Mouse (Mus musculus) midbrain, postnatal 0 days (tissue): ENCODE measurements around the gene Adam12. TPM values are rescaled to one million over a fixed set of nuclear protein-coding genes. Genes with fewer than 3 reads are reported as not detected.

Source experiments
- ATAC-seq: fragments of 200-750 bp; cut with Nextera tagmentation; 2 replicates; pipeline ENCODE4 v1.8.0; 2017; ENCODE audit warnings: moderate number of reproducible peaks, mild to moderate bottlenecking, moderate TSS enrichment, moderate library complexity; ENCODE audit not compliant: low FRiP score
- DNase-seq: peaks from one replicate; pipeline ENCODE4 v3.0.0-alpha.2; 2015; ENCODE audit warnings: low spot score
- H3K27ac ChIP-seq: fragments of 300-500 bp; sonication (generic); 2 replicates; pipeline ENCODE4 v1.5.1; 2014; ENCODE audit warnings: low read depth, mild to moderate bottlenecking, low read length, mixed read lengths
- H3K27me3 ChIP-seq: fragments of 300-500 bp; sonication (generic); 2 replicates; pipeline ENCODE4 v1.6.1; 2014; ENCODE audit warnings: low read length, control low read depth, mixed read lengths; ENCODE audit not compliant: insufficient read depth
- H3K36me3 ChIP-seq: fragments of 300-500 bp; sonication (generic); 2 replicates; pipeline ENCODE4 v1.6.1; 2014; ENCODE audit warnings: low read length, control low read depth, mixed read lengths; ENCODE audit not compliant: insufficient read depth
- H3K4me1 ChIP-seq: fragments of 300-500 bp; sonication (generic); 2 replicates; pipeline ENCODE4 v1.6.1; 2014; ENCODE audit warnings: mild to moderate bottlenecking, control low read depth, antibody characterized with exemption, low read length, mixed read lengths; ENCODE audit not compliant: insufficient read depth
- H3K4me2 ChIP-seq: fragments of 300-500 bp; sonication (generic); 2 replicates; pipeline ENCODE4 v1.6.1; 2014; ENCODE audit warnings: low read depth, mild to moderate bottlenecking, low read length, mixed read lengths; ENCODE audit not compliant: poor library complexity, severe bottlenecking
- H3K4me3 ChIP-seq: fragments of 300-500 bp; sonication (generic); 2 replicates; pipeline ENCODE4 v1.5.1; 2014; ENCODE audit warnings: low read depth, mild to moderate bottlenecking, low read length, moderate library complexity
- H3K9ac ChIP-seq: fragments of 300-500 bp; sonication (generic); replicated peaks from 2 replicates; pipeline ENCODE4 v1.6.1; 2014; ENCODE audit warnings: mild to moderate bottlenecking, low read length, moderate library complexity, mixed read lengths; ENCODE audit not compliant: poor library complexity, severe bottlenecking
- H3K9me3 ChIP-seq: fragments of 300-500 bp; sonication (generic); 2 replicates; pipeline ENCODE4 v1.6.1; 2016; ENCODE audit warnings: low read length, control low read depth
- CTCF ChIP-seq: IDR thresholded peaks from 2 replicates; pipeline ENCODE4 v1.5.1; 2016; ENCODE audit warnings: antibody characterized with exemption, mild to moderate bottlenecking
- WGBS: fragments of 180-500 bp; shearing (Covaris S2); extraction: QIAGEN DNeasy Blood & Tissue Kit; methylation state at CpG from one replicate; pipeline ENCODE4 v1.1.7; 2014; 5-methylcytosine and 5-hydroxymethylcytosine counted together
- polyA plus RNA-seq: library from polyadenylated mRNA; unstranded; fragments of >200 nt; fragmentation: Nextera tagmentation; extraction: Ambion mirVana; gene quantifications from 2 replicates; pipeline ENCODE4 v1.2.1, GENCODE M21; 2015
- total RNA-seq: library from RNA; depleted of rRNA; stranded (reverse); fragments of >200 nt; gene quantifications from 2 replicates; pipeline ENCODE4 v1.2.3, GENCODE M21; 2014

Adam12 gene
- total and polyA plus RNA-seq, 2 experiments from 2014 or later: 3.5 to 12.8 TPM

DNA sequence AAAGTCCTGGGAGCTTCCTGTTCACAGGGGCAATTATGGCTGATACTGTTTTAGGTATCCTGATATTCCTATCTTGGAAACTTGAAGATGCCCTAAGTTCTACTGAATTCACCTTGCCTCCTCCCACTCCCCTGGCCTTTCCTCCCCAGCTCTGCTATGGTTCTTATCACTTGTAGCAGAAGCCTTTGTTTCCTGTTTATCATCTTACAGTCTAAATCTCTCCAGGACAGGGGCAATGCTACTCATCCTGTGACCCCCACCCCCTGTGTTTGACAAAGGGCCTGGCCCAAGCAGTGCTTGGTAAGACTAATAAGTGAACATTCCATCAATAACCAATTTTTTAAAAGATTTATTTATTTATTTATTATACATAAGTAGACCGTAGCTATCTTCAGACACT lies 8.6 kb upstream of the Adam12 start:
- Histone ChIP-seq H3K4me3 (no peak overlapping the region), H3K27ac (no peak overlapping the region), H3K9ac (no peak overlapping the region), H3K4me2 (no peak overlapping the region), H3K4me1 (no peaks in the 10 kb centered on the region), H3K9me3 (no peaks in the 10 kb centered on the region), H3K36me3 (no peaks in the 10 kb centered on the region), H3K27me3 (no peaks in the 10 kb centered on the region)
- ATAC-seq (no peak), DNase-seq (no peak)
- 91% methylated on average over 1 of the region's 1 CpGs for WGBS
- TF ChIP-seq CTCF: no peak

DNA sequence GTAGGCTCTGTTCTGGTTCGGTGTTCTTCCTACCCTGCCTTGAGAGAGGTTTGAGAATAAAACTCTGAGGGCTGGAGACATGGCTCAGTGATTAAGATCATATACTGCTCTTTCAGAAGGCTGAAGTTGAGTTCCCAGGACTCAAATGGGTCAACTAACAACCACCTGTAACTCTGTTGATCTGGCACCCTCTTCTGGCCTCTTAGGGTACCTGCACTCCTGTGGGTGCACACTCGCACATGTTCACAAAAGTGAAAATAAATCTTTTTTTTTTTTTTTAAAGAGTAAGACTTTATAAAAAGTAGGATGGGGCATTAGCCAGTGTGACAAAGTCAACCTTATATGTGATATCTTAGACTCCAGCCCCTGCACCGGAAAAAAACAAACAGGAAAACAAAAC lies 6.9 kb upstream of the Adam12 start:
- H3K36me3 ChIP-seq: no peaks in the 10 kb centered on the region
- 95% methylated on average over 3 of the region's 3 CpGs for WGBS
- H3K27ac ChIP-seq: no peak overlapping the region
- no peaks in the 10 kb centered on the region for H3K4me1 ChIP-seq
- no peak overlapping the region for H3K9ac ChIP-seq
- 0 out of 2 replicates have a peak, but pooled peaks have one; percentile 2 for TF ChIP-seq CTCF
- no peaks in the 10 kb centered on the region for H3K9me3 ChIP-seq
- H3K27me3 ChIP-seq: no peaks in the 10 kb centered on the region
- DNase-seq (no peak), ATAC-seq (no peak)
- no peak overlapping the region for H3K4me3 ChIP-seq
- H3K4me2 ChIP-seq: no peak overlapping the region

DNA sequence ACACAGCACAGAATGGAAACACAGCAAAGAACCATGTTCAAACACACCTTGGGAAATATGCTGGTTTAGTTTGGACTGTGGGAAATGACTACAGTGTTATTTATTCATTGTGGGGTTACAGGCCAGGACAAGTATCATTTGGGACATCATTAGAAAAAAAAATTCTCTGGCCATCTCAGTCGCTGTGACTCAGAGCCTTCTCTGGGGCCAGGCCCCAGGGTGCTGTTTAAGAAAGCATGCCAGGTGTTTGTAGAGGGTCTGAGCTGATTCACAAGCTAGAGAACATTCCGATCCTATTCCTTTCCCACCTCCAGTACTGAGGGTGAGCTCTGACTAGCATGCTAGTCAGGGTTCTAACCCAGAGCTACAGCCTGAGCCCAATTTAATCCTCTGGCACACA lies 5.4 kb upstream of the Adam12 start:
- DNase-seq (no peak), ATAC-seq (no peak)
- 69% methylated on average over 2 of the region's 2 CpGs for WGBS
- H3K4me3 ChIP-seq: no peak overlapping the region
- no peaks in the 10 kb centered on the region for H3K27me3 ChIP-seq
- no peak for TF ChIP-seq CTCF
- H3K9ac ChIP-seq: no peak overlapping the region
- H3K27ac ChIP-seq: no peak overlapping the region
- no peaks in the 10 kb centered on the region for H3K36me3 ChIP-seq
- no peaks in the 10 kb centered on the region for H3K4me1 ChIP-seq
- H3K4me2 ChIP-seq: no peak overlapping the region
- no peaks in the 10 kb centered on the region for H3K9me3 ChIP-seq

DNA sequence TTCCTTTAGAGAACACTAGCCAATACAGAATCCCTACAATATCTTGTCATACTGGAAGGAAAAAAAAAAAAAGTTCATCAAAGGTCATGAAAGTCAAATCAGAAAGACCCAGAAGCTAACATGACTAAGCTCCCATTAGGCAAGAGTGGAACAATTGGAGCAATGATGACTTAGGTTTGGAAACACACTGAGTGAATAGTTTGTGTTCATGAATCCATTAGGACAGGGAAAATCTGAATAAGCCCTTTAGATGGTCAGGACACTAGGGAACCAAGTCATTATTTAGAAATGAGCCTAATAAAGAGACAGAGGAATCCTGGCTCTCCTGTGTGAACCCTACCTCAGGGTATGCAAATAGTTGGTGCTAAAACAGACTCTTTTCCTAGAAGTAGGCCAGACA lies 4.8 kb upstream of the Adam12 start:
- H3K36me3 ChIP-seq: no peaks in the 10 kb centered on the region
- no peaks in the 10 kb centered on the region for H3K9me3 ChIP-seq
- ATAC-seq: no peak
- TF ChIP-seq CTCF: no peak
- H3K9ac ChIP-seq: no peak overlapping the region
- H3K4me2 ChIP-seq: no peak overlapping the region
- H3K27me3 ChIP-seq: 0 out of 2 replicates have a peak, but pooled peaks cover under 1% of the 10 kb centered on the region
- DNase-seq: no peak
- H3K4me1 ChIP-seq: no peaks in the 10 kb centered on the region
- no peak overlapping the region for H3K27ac ChIP-seq
- no peak overlapping the region for H3K4me3 ChIP-seq

DNA sequence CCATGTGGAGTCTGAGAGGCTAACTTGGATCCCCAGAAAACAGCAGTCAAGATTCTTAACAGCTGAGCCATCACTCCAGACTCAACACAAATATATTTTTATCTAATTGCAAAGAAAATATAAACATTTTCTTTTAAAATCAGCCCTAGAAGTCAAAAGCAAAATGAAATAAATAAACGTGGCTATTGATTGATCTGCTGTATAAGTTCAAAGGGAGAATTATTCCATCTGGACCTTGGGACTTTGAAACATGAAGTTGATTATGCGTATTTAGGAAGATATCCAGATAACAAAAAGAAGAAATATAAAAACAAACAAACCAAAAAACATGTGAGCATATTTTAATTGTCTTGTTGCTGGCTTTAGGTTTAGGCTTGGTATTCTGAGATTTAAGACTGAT lies 3.6 kb upstream of the Adam12 start:
- no peaks in the 10 kb centered on the region for H3K4me1 ChIP-seq
- no peak overlapping the region for H3K4me3 ChIP-seq
- H3K9me3 ChIP-seq: no peaks in the 10 kb centered on the region
- 0 out of 2 replicates have a peak, but pooled peaks cover 3% of the 10 kb centered on the region for H3K27me3 ChIP-seq
- H3K36me3 ChIP-seq: no peaks in the 10 kb centered on the region
- no peak overlapping the region for H3K4me2 ChIP-seq
- DNase-seq: no peak
- 80% methylated on average over 2 of the region's 2 CpGs for WGBS
- ATAC-seq: no peak
- H3K9ac ChIP-seq: no peak overlapping the region
- no peak for TF ChIP-seq CTCF
- H3K27ac ChIP-seq: no peak overlapping the region

DNA sequence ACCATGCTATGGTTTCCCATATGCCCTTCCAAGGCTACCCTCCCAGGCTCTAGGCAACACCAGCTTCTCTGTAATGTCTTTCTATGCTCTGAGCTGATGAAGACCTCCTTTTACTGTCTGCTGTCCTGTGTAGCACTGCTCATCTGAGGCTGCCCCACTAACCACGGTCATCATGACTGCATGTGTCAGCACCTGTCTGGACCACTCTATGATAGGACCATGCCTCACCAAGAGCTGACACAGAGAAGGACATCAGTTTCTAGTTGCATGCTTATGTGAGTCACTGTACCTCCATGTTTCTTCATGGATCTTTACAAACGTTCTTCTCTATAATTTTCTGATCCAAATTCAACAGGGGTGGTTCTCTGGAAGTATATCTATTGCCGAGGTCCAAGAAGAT lies 1.2 kb downstream of the Adam12 start:
- DNase-seq (no peak), ATAC-seq (no peak)
- H3K36me3 ChIP-seq: no peaks in the 10 kb centered on the region
- no peak overlapping the region for H3K27ac ChIP-seq
- no peak overlapping the region for H3K9ac ChIP-seq
- TF ChIP-seq CTCF: no peak
- H3K4me3 ChIP-seq: no peak overlapping the region
- no peaks in the 10 kb centered on the region for H3K4me1 ChIP-seq
- no peaks in the 10 kb centered on the region for H3K9me3 ChIP-seq
- no peak overlapping the region for H3K4me2 ChIP-seq
- peaks cover 8% of the 10 kb centered on the region; the same call in 1 of the 2 replicates for H3K27me3 ChIP-seq
- 94% methylated on average over 3 of the region's 3 CpGs for WGBS

DNA sequence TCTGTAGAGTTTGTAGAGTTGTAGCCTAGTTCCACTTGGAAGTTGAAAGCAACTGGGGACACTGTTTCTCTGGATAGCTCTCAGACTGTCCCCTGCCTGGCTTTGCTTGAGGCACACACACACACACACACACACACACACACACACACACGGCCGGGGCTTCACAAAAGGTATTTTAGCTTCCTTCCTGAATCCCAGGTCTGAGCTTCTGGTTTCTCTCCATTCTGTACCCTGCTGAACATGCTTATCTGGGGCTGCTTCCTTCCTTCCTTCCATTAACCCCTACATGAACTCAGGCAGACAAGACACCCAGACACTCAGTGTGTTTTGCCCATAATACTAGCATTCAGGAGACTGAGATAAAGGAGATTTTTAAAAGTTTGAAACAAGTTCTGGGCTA lies 2.0 kb downstream of the Adam12 start:
- H3K27me3 ChIP-seq: peaks cover 8% of the 10 kb centered on the region; the same call in 1 of the 2 replicates
- ATAC-seq (no peak), DNase-seq (no peak)
- no peaks in the 10 kb centered on the region for H3K36me3 ChIP-seq
- TF ChIP-seq CTCF: no peak
- no peaks in the 10 kb centered on the region for H3K4me1 ChIP-seq
- WGBS: 75% methylated on average over 2 of the region's 2 CpGs
- H3K4me3 ChIP-seq: no peak overlapping the region
- H3K9me3 ChIP-seq: no peaks in the 10 kb centered on the region
- H3K4me2 ChIP-seq: no peak overlapping the region
- H3K9ac ChIP-seq: no peak overlapping the region
- H3K27ac ChIP-seq: no peak overlapping the region
